Mouse (Mus musculus) forebrain, embryonic 15.5 days (tissue): ENCODE measurements at regions not wholly inside any gene's neighbourhood (a gene's known extent, or its start where the extent isn't known, plus 50 kb on each side); places are given as distances from the start of the nearest gene placed in this dataset.

Experiments used
- ATAC-seq: fragments of 200-750 bp; cut with Nextera tagmentation; replicated peaks from 2 replicates; pipeline ENCODE4 v1.8.0; 2017; ENCODE audit warnings: mild to moderate bottlenecking, moderate TSS enrichment, moderate library complexity
- H3K27ac ChIP-seq: fragments of 300-500 bp; sonication (generic); replicated peaks from 2 replicates; pipeline ENCODE4 v1.5.1; 2015; ENCODE audit warnings: mild to moderate bottlenecking, inconsistent platforms
- H3K27me3 ChIP-seq: fragments of 300-500 bp; sonication (generic); 2 replicates; pipeline ENCODE4 v1.6.1; 2015; ENCODE audit warnings: inconsistent platforms
- H3K36me3 ChIP-seq: fragments of 300-500 bp; sonication (generic); 2 replicates; pipeline ENCODE4 v1.6.1; 2015; ENCODE audit warnings: mild to moderate bottlenecking, inconsistent platforms
- H3K4me1 ChIP-seq: fragments of 300-500 bp; sonication (generic); 2 replicates; pipeline ENCODE4 v1.6.1; 2015; ENCODE audit warnings: inconsistent platforms
- H3K4me2 ChIP-seq: fragments of 300-500 bp; sonication (generic); replicated peaks from 2 replicates; pipeline ENCODE4 v1.6.1; 2015; ENCODE audit warnings: mild to moderate bottlenecking, inconsistent platforms
- H3K4me3 ChIP-seq: fragments of 300-500 bp; sonication (generic); 2 replicates; pipeline ENCODE4 v1.5.1; 2015; ENCODE audit warnings: mild to moderate bottlenecking, inconsistent platforms
- H3K9ac ChIP-seq: fragments of 300-500 bp; sonication (generic); replicated peaks from 2 replicates; pipeline ENCODE4 v1.6.1; 2015; ENCODE audit warnings: mild to moderate bottlenecking, inconsistent platforms
- H3K9me3 ChIP-seq: fragments of 300-500 bp; sonication (generic); 2 replicates; pipeline ENCODE4 v1.6.1; 2016; ENCODE audit warnings: inconsistent platforms
- WGBS: fragments of 180-500 bp; shearing (Covaris S2); methylation state at CpG from one replicate; pipeline ENCODE4 v1.1.7; 2015; ENCODE audit warnings: mixed read lengths; 5-methylcytosine and 5-hydroxymethylcytosine counted together

DNA sequence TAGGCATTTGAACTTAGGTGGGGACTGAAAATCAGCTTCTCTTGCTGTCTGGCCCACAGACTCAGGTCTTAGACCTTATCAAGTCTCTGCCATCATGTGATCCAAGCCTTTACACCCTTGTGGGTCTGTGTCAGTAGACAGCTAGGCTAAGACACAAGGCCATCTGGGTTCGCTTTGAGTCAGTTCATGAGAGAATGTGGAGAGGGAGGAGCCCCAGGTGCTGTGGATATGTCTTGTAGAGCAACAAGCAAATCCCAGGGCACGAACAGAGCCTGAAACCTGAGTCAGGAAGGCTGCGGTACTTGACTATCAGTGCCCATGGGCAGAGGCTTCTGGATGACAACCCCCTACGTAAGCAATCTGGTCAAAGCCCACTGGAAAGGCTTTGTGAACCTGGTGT, 55.6 kb upstream of the S1pr3 start:
- ATAC-seq: no peak
- Histone ChIP-seq H3K4me2 (no peak overlapping the region), H3K36me3 (no peaks in the 10 kb centered on the region), H3K27ac (no peak overlapping the region), H3K9ac (no peak overlapping the region), H3K27me3 (no peaks in the 10 kb centered on the region), H3K4me3 (no peak overlapping the region), H3K4me1 (no peaks in the 10 kb centered on the region), H3K9me3 (no peaks in the 10 kb centered on the region)
- 86% methylated on average over 4 of the region's 4 CpGs for WGBS

DNA sequence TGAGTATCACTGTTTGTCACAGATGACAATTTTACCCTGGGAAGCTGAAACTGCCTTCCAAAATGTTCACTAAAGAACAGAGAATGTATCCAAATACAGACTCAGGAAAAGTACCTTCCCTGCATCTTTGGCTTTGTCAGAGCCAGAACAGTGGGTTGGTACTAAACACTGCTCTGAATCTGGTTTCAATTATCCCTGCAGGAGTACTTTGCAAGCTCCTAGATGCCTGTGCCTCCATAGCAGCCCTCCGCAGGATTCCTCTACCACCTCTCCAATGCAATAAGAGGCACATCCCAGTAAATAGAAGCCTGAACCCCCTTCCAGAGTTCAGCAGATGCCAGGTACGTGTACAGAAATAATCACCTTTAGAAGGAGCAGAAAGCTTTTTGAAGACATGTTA, 52.9 kb upstream of the S1pr3 start:
- Histone ChIP-seq H3K9me3 (no peaks in the 10 kb centered on the region), H3K9ac (no peak overlapping the region), H3K27me3 (no peaks in the 10 kb centered on the region), H3K4me1 (no peaks in the 10 kb centered on the region), H3K4me3 (no peak overlapping the region), H3K4me2 (no peak overlapping the region), H3K27ac (no peak overlapping the region), H3K36me3 (no peaks in the 10 kb centered on the region)
- no peak for ATAC-seq
- 90% methylated on average over 2 of the region's 2 CpGs for whole genome bisulfite sequencing
